Mouse (Mus musculus): ENCODE results near the gene Tnik. TPM values are rescaled to one million over a fixed set of nuclear protein-coding genes. Genes with fewer than 3 reads are reported as not detected.

Gene Tnik
- polyA plus RNA-seq, 1 experiment from 2014 or later: 47.3 TPM

- WGBS: 79% methylated on average over 4 of the region's 4 CpGs
- no peaks in the 10 kb centered on the region for H3K36me3 ChIP-seq
- ATAC-seq (ENCODE audit: low FRiP score): no peak
Measured at GRCm38 (mm10) chr3:28467871-28468285, 204.9 kb downstream of the Tnik start.

GRCm38 (mm10) chr3:28473439-28473838 lies 210.4 kb downstream of the Tnik start:
- Histone ChIP-seq H3K4me3 (no peak overlapping the region), H3K9me3 (replicated peaks) (no peaks in the 10 kb centered on the region), H3K27me3 (no peaks in the 10 kb centered on the region), H3K36me3 (no peaks in the 10 kb centered on the region; the same call in 1 of the 2 replicates), H3K9ac (no peak overlapping the region), H3K4me2 (replicated peaks) (no peak overlapping the region), H3K27ac (no peak overlapping the region), H3K4me1 (no peaks in the 10 kb centered on the region)
- WGBS: 84% methylated on average over 1 of the region's 1 CpGs
- no peak for ATAC-seq (ENCODE audit: low FRiP score)

More at GRCm38 (mm10) chr3:28467871-28468285, 204.9 kb downstream of the Tnik start:
- H3K4me1 ChIP-seq: no peaks in the 10 kb centered on the region
- H3K27me3 ChIP-seq: no peaks in the 10 kb centered on the region
- no peak overlapping the region for H3K4me2 ChIP-seq (replicated peaks)
- no peak overlapping the region for H3K9ac ChIP-seq
- H3K4me3 ChIP-seq: no peak overlapping the region
- no peaks in the 10 kb centered on the region for H3K9me3 ChIP-seq (replicated peaks)
- no peak overlapping the region for H3K27ac ChIP-seq

GRCm38 (mm10) chr3:28477373-28477772 lies 214.4 kb downstream of the Tnik start:
- Histone ChIP-seq H3K4me2 (replicated peaks) (no peak overlapping the region), H3K9me3 (replicated peaks) (no peaks in the 10 kb centered on the region), H3K27ac (no peak overlapping the region), H3K4me3 (no peak overlapping the region), H3K9ac (no peak overlapping the region), H3K4me1 (no peaks in the 10 kb centered on the region), H3K27me3 (no peaks in the 10 kb centered on the region), H3K36me3 (no peaks in the 10 kb centered on the region; the same call in 1 of the 2 replicates)
- WGBS: 92% methylated on average over 2 of the region's 2 CpGs
- no peak for ATAC-seq (ENCODE audit: low FRiP score)

GRCm38 (mm10) chr3:28485716-28486115 lies 222.7 kb downstream of the Tnik start:
- no peak overlapping the region for H3K4me2 ChIP-seq (replicated peaks)
- H3K9me3 ChIP-seq (replicated peaks): no peaks in the 10 kb centered on the region; the same call in 1 of the 2 replicates
- no peak overlapping the region for H3K9ac ChIP-seq
- no peak overlapping the region for H3K4me3 ChIP-seq
- H3K27me3 ChIP-seq: no peaks in the 10 kb centered on the region
- no peak overlapping the region for H3K27ac ChIP-seq
- ATAC-seq (ENCODE audit: low FRiP score): no peak
- no peaks in the 10 kb centered on the region for H3K4me1 ChIP-seq
- H3K36me3 ChIP-seq: no peaks in the 10 kb centered on the region
- WGBS: 73% methylated on average over 7 of the region's 7 CpGs

GRCm38 (mm10) chr3:28487418-28487817 lies 224.4 kb downstream of the Tnik start:
- Histone ChIP-seq H3K4me2 (replicated peaks) (no peak overlapping the region), H3K4me3 (no peak overlapping the region), H3K27me3 (no peaks in the 10 kb centered on the region), H3K9me3 (replicated peaks) (no peaks in the 10 kb centered on the region; the same call in 1 of the 2 replicates), H3K27ac (no peak overlapping the region), H3K9ac (no peak overlapping the region), H3K4me1 (peaks cover 9% of the 10 kb centered on the region), H3K36me3 (no peaks in the 10 kb centered on the region)
- 74% methylated on average over 9 of the region's 9 CpGs for WGBS
- no peak for ATAC-seq (ENCODE audit: low FRiP score)

GRCm38 (mm10) chr3:28491085-28492041 lies 228.3 kb downstream of the Tnik start:
- no peaks in the 10 kb centered on the region for H3K36me3 ChIP-seq
- H3K4me1 ChIP-seq: peaks cover 9% of the 10 kb centered on the region
- H3K4me3 ChIP-seq: no peak overlapping the region
- WGBS: 25% methylated on average over 11 of the region's 11 CpGs
- H3K4me2 ChIP-seq (replicated peaks): 0 out of 2 replicates have a peak overlapping the region, but pooled peaks have one; percentile 11
- H3K27me3 ChIP-seq: no peaks in the 10 kb centered on the region
- H3K27ac ChIP-seq: peak overlapping the region; percentile 73
- no peak overlapping the region for H3K9ac ChIP-seq
- H3K9me3 ChIP-seq (replicated peaks): no peaks in the 10 kb centered on the region; the same call in 1 of the 2 replicates
- peak; percentile 46; the same call in 1 of the 2 replicates for ATAC-seq (ENCODE audit: low FRiP score)

- Histone ChIP-seq H3K9me3 (replicated peaks) (no peaks in the 10 kb centered on the region), H3K4me3 (no peak overlapping the region), H3K4me1 (no peaks in the 10 kb centered on the region), H3K9ac (no peak overlapping the region), H3K4me2 (replicated peaks) (no peak overlapping the region), H3K27me3 (no peaks in the 10 kb centered on the region), H3K36me3 (no peaks in the 10 kb centered on the region), H3K27ac (no peak overlapping the region)
- WGBS: 66% methylated on average over 3 of the region's 3 CpGs
- no peak for ATAC-seq (ENCODE audit: low FRiP score)
Measured at GRCm38 (mm10) chr3:28496806-28497502, 233.9 kb downstream of the Tnik start.

GRCm38 (mm10) chr3:28497503-28497857 lies 234.5 kb downstream of the Tnik start:
- H3K27ac ChIP-seq: no peak overlapping the region
- no peak overlapping the region for H3K4me2 ChIP-seq (replicated peaks)
- H3K27me3 ChIP-seq: no peaks in the 10 kb centered on the region
- no peaks in the 10 kb centered on the region for H3K9me3 ChIP-seq (replicated peaks)
- no peak overlapping the region for H3K9ac ChIP-seq
- H3K4me1 ChIP-seq: no peaks in the 10 kb centered on the region
- 92% methylated on average over 3 of the region's 3 CpGs for WGBS
- no peaks in the 10 kb centered on the region for H3K36me3 ChIP-seq
- no peak overlapping the region for H3K4me3 ChIP-seq
- ATAC-seq (ENCODE audit: low FRiP score): no peak

GRCm38 (mm10) chr3:28502697-28503096 lies 239.7 kb downstream of the Tnik start:
- Histone ChIP-seq H3K4me2 (replicated peaks) (no peak overlapping the region), H3K9me3 (replicated peaks) (no peaks in the 10 kb centered on the region), H3K9ac (no peak overlapping the region), H3K36me3 (no peaks in the 10 kb centered on the region), H3K4me1 (no peaks in the 10 kb centered on the region), H3K4me3 (no peak overlapping the region), H3K27ac (no peak overlapping the region), H3K27me3 (no peaks in the 10 kb centered on the region)
- ATAC-seq (ENCODE audit: low FRiP score): no peak
- 86% methylated on average over 3 of the region's 3 CpGs for whole genome bisulfite sequencing

GRCm38 (mm10) chr3:28509337-28509935 lies 246.4 kb downstream of the Tnik start:
- peaks cover 6% of the 10 kb centered on the region; the same call in 1 of the 2 replicates for H3K4me1 ChIP-seq
- no peak overlapping the region for H3K4me3 ChIP-seq
- H3K27ac ChIP-seq: peak overlapping the region; percentile 1; the same call in 1 of the 2 replicates
- no peak for ATAC-seq (ENCODE audit: low FRiP score)
- no peaks in the 10 kb centered on the region for H3K9me3 ChIP-seq (replicated peaks)
- WGBS: 53% methylated on average over 6 of the region's 6 CpGs
- H3K4me2 ChIP-seq (replicated peaks): no peak overlapping the region
- H3K27me3 ChIP-seq: no peaks in the 10 kb centered on the region
- 0 out of 2 replicates have a peak, but pooled peaks cover 5% of the 10 kb centered on the region for H3K36me3 ChIP-seq
- H3K9ac ChIP-seq: no peak overlapping the region

- 52% methylated on average over 6 of the region's 6 CpGs for WGBS
- H3K36me3 ChIP-seq: no peaks in the 10 kb centered on the region
- no peaks in the 10 kb centered on the region for H3K9me3 ChIP-seq (replicated peaks)
- no peak overlapping the region for H3K27ac ChIP-seq
- H3K4me1 ChIP-seq: peaks cover 3% of the 10 kb centered on the region
- H3K27me3 ChIP-seq: no peaks in the 10 kb centered on the region
- H3K4me3 ChIP-seq: no peak overlapping the region
- H3K4me2 ChIP-seq (replicated peaks): no peak overlapping the region
- ATAC-seq (ENCODE audit: low FRiP score): peak; percentile 43; the same call in 1 of the 2 replicates
- no peak overlapping the region for H3K9ac ChIP-seq
Measured at GRCm38 (mm10) chr3:28523004-28523482, 260.0 kb downstream of the Tnik start.
